Mouse (Mus musculus) G1E-ER4 (cell line): ENCODE results near the gene Pof1b. TPM values are rescaled to one million over a fixed set of nuclear protein-coding genes. Genes with fewer than 3 reads are reported as not detected.
A peak's percentile ranks its signal among the peaks of the same experiment; 100 is the strongest.

Source experiments
- GATA1 ChIP-seq: IDR thresholded peaks from one replicate; pipeline ENCODE4 v1.8.0; 2012; ENCODE audit warnings: low read length, inconsistent platforms
- polyA plus RNA-seq: library from polyadenylated mRNA; stranded (reverse); fragments of >175 nt; gene quantifications from 2 replicates; pipeline ENCODE4 v1.2.3, GENCODE M21; 2012

The Pof1b gene
- not detected in 2 replicates for polyA plus RNA-seq

DNA sequence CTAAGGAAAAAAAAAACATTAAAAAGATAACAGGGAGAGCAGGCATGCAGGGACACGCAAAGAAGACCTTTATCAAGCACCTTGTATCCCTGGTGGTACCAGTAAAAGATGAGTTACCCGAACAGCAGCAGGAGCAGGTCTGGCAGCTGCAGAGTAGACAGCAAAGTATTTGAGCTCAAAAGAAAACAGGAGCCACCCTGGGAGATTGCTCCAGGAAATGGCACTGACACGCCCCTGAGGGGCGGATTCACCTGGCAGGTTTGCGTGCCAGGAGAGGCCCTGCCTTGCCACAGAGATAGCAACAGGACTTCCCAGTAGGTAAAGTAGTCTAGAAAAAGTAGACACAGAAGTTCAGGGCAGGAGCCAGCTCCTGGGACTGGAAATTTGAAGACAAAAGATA is at the start of gene Pof1b:
Gene Pof1b (minus strand): TSS at position 144 of the 400 bp plus-strand sequence.
- no peak for TF ChIP-seq GATA1

DNA sequence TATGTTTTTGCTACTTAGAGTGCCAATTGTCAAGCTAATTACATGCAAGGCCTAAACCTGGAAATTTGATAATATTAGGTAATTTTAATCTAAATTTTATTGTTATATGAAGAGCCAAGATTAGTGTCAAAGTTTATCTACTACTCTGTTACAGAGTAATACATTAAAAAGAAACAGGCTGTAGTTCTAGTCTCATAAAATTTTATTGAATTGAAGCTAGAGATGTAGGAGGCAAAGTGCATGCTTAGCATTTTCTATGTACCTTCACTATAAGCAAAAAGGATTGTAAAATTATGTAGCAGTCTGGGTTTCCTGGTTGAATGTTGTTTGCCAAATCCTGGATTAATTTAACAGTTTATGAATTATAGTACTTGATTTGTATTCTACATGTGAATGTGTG is 18.1 kb upstream of the Pof1b start:
- no peak for TF ChIP-seq GATA1

DNA sequence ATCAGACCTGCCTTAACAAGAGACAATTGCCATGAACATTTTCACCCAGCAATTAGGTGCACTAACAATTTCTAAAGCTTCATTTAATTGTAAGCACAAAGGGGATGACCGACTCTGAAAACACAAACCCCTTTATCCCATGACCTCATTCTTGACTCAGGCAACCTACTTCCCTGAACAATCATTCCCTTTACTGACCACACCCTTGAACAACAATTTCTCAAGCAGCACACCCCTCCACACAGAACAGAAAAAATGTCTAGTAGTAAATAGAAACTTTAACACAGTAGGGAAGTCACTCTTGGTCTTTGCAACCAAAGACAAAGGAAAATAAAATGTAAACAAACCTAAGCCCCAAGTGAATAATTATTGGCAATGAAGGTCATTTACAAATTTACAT is 4.1 kb downstream of the Pof1b start:
- TF ChIP-seq GATA1: no peak

DNA sequence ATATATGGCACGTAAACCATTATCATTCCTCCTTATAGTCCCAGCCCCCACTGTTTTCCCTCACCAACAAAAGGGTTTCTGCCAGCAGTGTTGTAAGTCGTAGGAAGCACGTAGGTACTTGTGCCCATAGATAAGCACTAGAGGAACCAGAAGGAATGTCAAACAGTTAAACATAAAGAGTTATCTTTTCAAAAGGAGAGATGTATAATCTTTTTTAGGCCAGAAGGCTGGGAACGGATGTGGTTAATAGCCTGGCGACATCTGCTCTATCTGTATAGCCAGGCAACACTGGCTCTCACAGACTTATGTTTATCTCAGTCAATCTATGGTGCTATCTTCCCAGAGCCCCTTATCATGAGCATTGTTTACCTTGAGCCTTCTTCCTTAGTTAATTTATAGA is 17.8 kb downstream of the Pof1b start:
- TF ChIP-seq GATA1: peak; percentile 77

DNA sequence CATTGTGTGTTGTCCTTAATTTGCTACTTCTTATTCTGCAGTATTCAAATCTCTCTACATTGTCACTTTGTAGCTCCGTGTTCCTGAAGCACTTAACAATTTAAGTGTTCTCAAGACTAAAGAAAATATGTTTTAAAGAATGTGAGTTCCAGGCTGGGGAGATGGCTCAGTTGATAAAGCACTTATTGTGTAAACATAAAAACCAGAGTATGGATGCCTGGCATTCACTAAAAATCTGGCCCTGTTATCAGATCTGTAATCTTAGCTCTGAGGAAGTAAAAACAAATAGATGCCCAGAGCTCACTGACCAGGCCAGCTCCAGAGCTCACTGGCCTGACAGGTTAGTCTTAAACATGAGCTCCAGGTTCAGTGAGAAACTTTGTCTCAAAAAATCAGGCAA is 22.9 kb downstream of the Pof1b start:
- no peak for TF ChIP-seq GATA1

DNA sequence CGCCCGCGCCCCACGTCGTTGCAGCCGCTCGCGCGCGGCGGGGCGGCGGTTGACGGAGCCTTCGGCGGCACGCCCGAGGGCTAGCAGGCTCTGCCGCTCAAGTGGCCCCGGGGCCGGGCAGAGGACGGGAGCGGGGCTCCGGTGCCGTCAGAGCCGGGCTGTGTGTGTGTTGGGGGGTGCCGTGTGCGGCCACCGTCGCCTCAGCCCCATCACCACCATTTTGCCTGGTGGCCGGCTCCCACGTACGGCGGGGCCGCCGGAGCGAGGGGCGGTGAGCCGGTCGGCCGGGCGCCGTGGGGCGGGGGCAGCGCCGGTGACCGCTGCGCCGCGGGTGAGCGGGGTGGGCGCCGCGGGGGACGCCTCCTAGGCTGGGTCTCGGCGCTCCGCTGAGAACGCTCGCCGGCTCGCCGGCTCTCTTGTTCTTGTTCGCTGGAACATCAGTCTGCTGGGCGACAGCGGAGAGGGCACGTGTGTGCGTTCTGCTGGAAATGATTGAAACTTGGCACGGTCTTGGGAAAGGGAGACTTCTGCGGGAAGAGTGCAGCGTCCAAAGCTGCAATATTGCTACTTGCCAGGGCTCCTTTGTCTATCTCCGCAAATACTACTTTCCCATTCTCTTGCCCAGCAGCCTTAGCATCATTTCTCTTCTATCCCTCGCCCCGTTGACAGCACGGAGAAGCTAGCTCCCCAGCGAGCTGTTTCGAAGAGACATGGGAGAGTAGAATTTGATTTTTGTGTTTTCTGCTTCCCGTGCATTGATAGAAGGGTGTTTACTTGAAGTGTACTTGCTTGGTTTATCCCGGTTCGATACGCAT is 96.9 kb downstream of the Pof1b start:
- no peak for TF ChIP-seq GATA1

DNA sequence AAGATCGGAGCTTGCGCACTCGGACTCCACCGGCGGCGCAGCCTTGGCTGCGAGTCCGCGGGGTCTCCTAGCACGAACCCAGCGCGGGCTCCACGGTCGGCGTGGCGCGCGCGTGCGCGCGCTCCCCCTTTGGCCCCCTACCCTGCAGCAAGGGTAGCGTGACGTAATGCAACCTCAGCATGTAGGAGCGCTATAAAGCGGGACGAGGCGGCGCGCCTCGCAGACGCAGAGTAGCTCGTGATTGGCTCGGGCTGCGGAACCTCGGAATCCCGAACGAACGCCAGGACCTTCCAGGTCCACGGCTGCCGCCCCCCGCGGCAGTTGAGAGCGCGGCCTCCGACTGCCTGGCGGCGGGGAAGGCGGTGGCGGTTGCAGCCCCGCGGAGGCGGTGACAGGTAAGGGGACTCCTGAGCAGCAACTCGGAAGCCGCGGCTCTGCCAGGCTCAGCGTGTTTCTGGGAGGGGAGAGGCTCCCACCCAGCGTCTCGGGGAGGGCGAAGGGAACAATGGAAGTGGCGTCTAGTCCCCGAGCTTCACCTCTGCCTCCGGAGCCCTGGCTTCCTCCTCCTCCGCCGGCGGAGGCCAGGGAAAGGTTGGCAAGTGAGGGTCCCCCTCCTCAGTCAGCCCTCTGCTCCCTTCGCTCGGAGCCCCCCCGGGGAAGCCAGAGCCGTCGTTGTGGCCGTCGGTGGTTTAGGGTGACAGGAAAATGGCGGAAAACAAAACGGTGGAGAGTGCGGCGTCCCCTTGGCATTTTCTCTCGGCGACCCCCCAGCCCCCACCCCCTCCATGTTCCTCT is 97.7 kb downstream of the Pof1b start, which contains the start of gene Zfp711:
Gene Zfp711 (plus strand): TSS at position 16 of the 795 bp plus-strand sequence.
- no peak for TF ChIP-seq GATA1

Other genes starting within 250 kb of the Pof1b start
- not detected in 2 replicates for gene 2010106E10Rik, start 203.4 kb downstream of the Pof1b start, polyA plus RNA-seq
- gene Zfp711, start 98.1 kb downstream of the Pof1b start, polyA plus RNA-seq: not detected in 2 replicates